Mouse (Mus musculus) B cell, adult 2 months (primary cell): ENCODE data around the gene Npas3.
A peak's percentile ranks its signal among the peaks of the same experiment; 100 is the strongest.

Source experiments
- DNase-seq, 2 experiments: peaks; one replicate each; pipeline ENCODE4 v3.0.0; 2022

Npas3 gene

DNA sequence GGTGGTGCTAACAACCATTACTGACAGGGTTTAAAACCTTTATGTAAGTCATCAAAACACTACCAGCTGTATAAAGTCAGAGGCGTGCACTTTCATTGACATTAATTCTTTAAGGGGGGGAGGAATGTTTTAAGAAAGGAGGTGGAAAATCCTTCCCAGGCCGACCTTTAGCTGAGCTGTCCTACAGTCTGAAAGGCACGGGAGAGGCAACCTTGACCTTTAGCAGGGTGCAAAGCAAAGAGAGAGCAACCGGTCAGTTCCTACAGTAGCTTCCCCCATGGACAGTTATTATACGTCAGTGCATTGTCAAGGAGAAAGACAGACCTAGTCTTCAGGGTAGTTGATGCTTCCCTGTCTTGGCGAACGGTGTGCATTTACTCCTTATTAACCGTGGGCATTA, 756.1 kb downstream of the Npas3 start:
- DNase-seq: no peak

GRCm38 (mm10) chr12:54005546-54005945, 757.1 kb downstream of the Npas3 start:
- DNase-seq: no peak

- DNase-seq: no peak
These were observed 766.8 kb downstream of the Npas3 start for GRCm38 (mm10) chr12:54015304-54015703.

DNA sequence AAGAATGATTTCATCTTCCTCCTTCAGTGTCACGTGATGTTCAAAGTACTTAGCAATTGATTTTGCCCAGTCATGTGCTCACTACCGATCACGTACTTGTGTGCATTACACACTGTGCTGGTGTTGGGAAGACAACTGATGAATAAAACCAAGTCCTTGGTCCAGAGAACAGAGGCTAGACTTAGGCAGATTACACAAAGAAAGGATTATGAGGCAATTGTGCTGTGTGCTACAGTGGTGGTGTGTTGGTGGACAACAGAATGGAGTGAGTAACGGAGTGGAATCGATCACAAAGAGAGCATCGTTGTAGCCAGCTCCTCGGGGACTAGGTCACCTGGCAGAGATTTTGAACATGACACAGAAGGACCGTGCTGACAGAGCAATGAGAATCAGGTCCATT, 769.5 kb downstream of the Npas3 start:
- DNase-seq: no peak

- DNase-seq: no peak
These were observed 771.5 kb downstream of the Npas3 start for GRCm38 (mm10) chr12:54019979-54020378.

GRCm38 (mm10) chr12:54034666-54035346, 786.3 kb downstream of the Npas3 start:
- no peak for DNase-seq

DNA sequence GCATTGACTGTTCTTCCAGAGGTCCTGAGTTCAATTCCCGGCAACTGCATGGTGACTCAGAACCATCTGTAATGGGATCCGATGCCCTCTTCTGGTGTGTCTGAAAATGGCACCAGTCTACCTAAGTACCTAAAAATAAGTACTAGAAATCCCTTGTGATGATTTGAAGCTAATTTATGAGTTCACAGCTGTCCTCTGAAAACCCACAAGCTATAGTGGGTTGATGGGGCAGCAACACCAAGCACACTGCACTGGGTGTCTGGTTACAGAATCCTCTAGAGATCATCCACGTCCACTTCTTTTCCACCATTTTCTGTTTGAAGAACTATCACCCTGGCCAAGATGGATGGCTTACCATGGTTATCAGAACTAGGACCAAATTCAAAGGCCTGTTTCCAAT, 789.1 kb downstream of the Npas3 start:
- DNase-seq: no peak

- DNase-seq: no peak
These were observed 794.6 kb downstream of the Npas3 start for GRCm38 (mm10) chr12:54042996-54043544.

GRCm38 (mm10) chr12:54044606-54045334, 796.3 kb downstream of the Npas3 start:
- DNase-seq: no peak

- DNase-seq: no peak
These were observed 796.9 kb downstream of the Npas3 start for GRCm38 (mm10) chr12:54045360-54045759.

GRCm38 (mm10) chr12:54046824-54047223, 798.3 kb downstream of the Npas3 start:
- DNase-seq: no peak

GRCm38 (mm10) chr12:54048126-54048525, 799.6 kb downstream of the Npas3 start:
- no peak for DNase-seq

GRCm38 (mm10) chr12:54049926-54050325, 801.4 kb downstream of the Npas3 start:
- DNase-seq: no peak

GRCm38 (mm10) chr12:54052939-54053338, 804.5 kb downstream of the Npas3 start:
- no peak for DNase-seq

GRCm38 (mm10) chr12:54053598-54053997, 805.1 kb downstream of the Npas3 start:
- no peak for DNase-seq

DNA sequence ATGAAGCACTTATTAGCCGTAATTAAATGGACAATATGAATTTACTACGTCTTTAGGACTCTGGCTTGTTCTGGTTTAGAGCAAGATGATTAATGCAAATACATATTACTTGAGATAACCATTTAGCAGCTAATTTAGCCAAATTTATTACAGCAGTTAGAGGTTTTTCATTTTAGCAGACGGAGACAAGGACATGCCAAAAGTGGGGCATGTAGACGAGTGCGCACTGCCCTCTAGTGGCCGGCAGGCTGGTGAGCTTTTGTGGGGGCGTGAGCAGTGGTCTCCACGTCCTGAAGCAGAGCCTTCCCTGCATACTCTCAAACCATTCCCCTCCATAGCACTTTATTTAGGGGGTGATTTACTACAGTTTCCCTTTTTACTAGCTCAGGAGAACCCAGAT, 812.3 kb downstream of the Npas3 start:
- DNase-seq: peak; percentile 38 to 43

DNA sequence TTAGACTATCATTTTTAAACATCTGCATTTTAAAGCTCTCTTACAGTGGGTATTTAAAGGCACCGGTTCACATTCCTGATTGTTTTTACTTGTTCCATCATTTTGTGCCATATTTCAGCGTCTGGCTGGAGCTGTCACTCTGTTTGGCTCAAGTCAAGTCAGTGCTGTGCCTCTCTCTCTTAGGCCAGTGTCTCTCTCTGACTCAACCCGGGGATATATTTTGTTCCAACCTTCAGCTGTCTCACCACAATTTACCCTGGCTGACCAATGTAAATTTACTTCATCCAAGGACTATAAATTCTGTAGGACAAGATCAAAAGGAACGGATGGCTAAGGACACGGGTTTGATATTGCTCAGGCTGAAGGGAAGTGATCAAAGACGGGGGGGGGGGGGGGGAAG, 812.7 kb downstream of the Npas3 start:
- no peak for DNase-seq

- no peak for DNase-seq
These were observed 816.5 kb downstream of the Npas3 start for GRCm38 (mm10) chr12:54064986-54065385.

DNA sequence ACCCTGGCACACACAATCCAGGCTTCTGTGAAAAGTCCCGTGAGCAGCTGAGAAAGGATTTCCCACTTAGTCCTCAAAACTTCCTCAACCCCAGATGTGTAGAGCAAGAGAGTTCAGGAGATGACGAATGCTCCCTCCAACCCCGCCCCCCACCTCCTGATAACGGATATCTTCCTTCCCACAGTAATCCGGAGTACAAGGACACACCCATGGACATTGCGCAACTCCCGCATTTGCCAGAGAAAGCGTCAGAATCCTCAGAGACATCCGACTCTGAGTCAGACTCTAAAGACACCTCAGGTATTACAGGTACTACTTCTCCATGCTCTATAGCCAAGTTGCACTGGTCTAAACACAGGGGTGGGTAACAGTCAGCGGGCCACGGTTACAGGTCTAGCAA, 817.1 kb downstream of the Npas3 start:
- DNase-seq: no peak

- no peak for DNase-seq
These were observed 818.9 kb downstream of the Npas3 start for GRCm38 (mm10) chr12:54067419-54067818.

- DNase-seq: no peak
These were observed 819.6 kb downstream of the Npas3 start for GRCm38 (mm10) chr12:54067886-54068756.

GRCm38 (mm10) chr12:54068757-54069146, 820.3 kb downstream of the Npas3 start:
- no peak for DNase-seq

DNA sequence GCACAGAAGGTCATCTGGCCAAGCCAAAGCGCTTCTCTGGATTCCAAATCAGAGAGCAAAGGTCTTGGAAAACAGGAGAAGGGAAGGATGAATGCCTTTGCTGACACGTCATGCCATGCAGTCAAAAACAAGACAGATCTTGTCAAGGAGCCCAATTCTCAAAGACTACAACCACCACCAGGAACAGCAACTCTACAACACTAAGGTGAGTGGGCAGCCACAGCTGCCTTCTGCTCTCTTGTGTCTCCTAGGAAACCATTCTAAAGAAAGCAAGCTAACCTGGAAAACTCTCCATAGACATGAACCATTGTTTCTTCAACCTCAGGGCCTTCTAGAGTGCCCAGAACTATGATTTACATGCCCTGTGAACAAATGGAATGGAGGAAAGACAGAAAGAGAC, 825.5 kb downstream of the Npas3 start:
- no peak for DNase-seq
